Mouse (Mus musculus): Measurements from ENCODE around the gene Prdx4. TPM values are rescaled to one million over a fixed set of nuclear protein-coding genes. Genes with fewer than 3 reads are reported as not detected.

Prdx4 gene
- polyA plus RNA-seq (2014; fragmentation: Illumina TruSeq; extraction: RNeasy Lipid Tissue Mini Kit (QIAGEN cat#74804); ENCODE audit: low read depth, low replicate concordance): 69.6 TPM

GRCm38 (mm10) chrX:155340654-155341053, at the start of gene Prdx4:
Gene Prdx4 (minus strand): TSS chrX:155340754.

Other genes with a start within 250 kb of the Prdx4 start
- gene Magea2, start 247.1 kb downstream of the Prdx4 start, polyA plus RNA-seq (2014; fragmentation: Illumina TruSeq; extraction: RNeasy Lipid Tissue Mini Kit (QIAGEN cat#74804); ENCODE audit: low read depth, low replicate concordance): not detected
- not detected for gene Cldn34b2, start 212.3 kb downstream of the Prdx4 start, polyA plus RNA-seq (2014; fragmentation: Illumina TruSeq; extraction: RNeasy Lipid Tissue Mini Kit (QIAGEN cat#74804); ENCODE audit: low read depth, low replicate concordance)
- 837 TPM for gene Sat1, start 124.3 kb downstream of the Prdx4 start, polyA plus RNA-seq (2014; fragmentation: Illumina TruSeq; extraction: RNeasy Lipid Tissue Mini Kit (QIAGEN cat#74804); ENCODE audit: low read depth, low replicate concordance)
- gene Acot9, start 78.3 kb downstream of the Prdx4 start, polyA plus RNA-seq (2014; fragmentation: Illumina TruSeq; extraction: RNeasy Lipid Tissue Mini Kit (QIAGEN cat#74804); ENCODE audit: low read depth, low replicate concordance): 85.2 TPM

All from sigmoid colon, adult 10 weeks (tissue).